Mouse (Mus musculus): ENCODE measurements around the gene Gps2.

- TF ChIP-seq CTCF (IDR thresholded peaks at IDR 0.05; ENCODE audit: control insufficient read depth, insufficient read depth, insufficient read length) = no peak
- TF ChIP-seq MYOD1 (IDR thresholded peaks at IDR 0.05; ENCODE audit: control insufficient read depth, insufficient read length, low read depth) = no peak
- TF ChIP-seq MYOG (IDR thresholded peaks at IDR 0.05; ENCODE audit: control insufficient read depth, extremely low read depth, insufficient read length) = no peak
- TF ChIP-seq USF1 (IDR thresholded peaks at IDR 0.05; ENCODE audit: low read depth) = no peak
Observed at GRCm38 (mm10) chr11:69930967-69931537, 17.4 kb downstream of the Gps2 start.
